Mouse (Mus musculus): ENCODE data around the gene Grb7.

The Grb7 gene

DNA sequence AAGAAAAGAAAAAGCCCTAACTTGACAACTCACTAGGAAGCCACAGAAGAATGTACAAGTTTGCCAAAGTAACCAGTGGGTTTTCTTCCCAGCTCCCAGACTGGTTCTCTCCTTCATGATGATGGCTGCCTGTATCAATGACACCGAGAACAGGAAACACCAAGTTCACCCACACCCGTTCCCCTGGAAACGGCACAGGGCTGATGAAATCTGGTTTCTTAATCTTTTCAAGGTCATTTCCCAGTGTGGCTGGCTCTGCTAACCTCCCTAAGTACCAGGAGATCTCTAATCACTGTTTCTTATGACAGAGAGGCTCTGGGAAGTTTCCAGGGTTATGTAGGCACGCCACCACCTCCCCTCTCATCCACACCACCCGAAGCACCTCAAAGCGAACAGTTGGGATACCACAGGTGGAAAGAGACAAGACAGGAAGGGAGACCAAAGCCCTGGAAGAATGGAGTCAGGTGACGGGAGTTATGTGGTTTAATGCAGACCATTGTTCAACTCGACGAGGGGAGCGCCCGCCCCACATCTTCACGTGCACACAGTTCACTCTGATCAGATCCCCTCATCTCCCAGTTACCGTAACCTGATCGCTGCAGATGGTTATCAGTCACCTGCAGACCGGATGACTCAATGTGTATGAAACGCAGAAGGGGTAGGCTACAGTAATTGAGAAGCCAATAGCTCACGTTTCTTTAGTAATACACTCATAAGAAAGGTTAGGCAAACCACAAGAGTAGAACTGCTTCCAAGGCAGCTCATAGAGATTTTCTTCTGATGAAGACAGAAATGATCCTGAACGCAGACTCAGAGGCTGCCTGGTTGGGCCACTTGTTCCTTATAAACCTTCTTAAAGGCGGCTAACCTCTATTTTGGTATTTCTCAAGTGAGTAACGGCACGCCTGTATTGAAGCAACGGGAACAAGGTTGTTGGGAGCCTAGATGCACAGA, 23.8 kb downstream of the Grb7 start:
- DNase-seq (ENCODE audit: low read depth, low spot score): no peak

DNA sequence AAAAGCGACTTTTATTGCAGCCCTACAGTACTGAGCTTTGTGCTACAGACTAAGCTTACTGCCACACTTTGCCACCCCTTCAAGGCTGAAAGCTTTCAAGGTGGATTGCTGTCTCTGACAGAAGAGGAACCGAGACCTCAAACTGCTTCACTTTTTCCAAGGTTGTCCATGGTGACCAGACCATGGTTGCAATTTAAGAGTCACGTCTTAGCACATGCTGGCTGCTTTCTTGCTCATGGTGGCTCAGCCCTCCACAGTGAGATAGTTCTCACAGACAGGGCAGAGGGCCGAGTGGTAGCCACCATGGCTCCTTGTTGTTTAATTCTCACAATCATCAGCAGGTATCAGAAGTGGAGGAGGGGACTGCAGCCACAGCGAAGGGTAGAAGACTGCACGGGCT, 24.6 kb downstream of the Grb7 start:
- DNase-seq (ENCODE audit: low read depth, low spot score): no peak

DNA sequence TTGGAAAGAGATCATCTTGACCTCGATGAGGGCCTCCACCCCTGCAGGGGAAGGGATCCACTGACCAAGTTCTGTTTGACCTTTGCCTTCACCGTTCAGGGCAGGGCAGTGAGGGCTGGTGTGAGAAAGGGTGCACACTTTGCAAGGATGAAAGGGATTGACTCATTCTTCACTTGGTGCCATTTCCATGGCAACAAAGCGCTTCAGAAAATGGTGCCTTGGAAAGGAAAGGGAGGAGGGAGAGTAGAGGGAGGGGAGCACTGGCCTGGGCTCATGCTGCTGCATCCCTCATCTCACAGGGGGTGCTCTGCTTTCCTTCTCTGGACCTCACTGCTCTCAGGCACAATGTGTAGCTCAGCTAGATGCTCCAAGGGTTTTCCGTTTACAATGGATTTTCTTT, 26.5 kb downstream of the Grb7 start:
- DNase-seq (ENCODE audit: low read depth, low spot score): peak; percentile 37

DNA sequence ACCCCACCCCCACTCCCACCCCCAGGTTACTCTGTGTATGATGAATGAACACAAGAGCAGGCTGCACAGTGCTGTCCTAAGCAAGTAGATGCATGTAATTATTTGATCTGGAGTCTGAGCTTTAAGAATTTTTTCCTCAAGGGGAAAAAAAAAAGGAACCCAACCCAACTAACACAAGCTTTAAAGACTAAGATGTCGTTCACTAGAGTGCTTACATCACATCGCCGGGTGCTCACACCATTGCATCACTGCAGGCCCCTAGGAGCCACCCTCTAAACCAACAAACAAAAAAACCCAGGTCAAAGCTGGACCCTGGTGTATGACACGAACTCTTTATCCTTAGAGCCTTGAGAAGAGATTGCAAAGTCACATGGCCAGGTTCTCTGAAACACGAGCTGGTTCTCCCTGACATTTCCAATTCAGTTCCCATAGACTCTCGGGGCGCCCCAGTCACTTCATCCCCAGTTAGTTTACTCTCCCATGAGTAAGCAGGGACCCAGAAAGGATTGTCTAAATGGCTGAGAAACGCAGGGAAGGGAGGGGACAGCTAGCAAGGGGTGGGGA, 27.8 kb downstream of the Grb7 start:
- no peak for DNase-seq (ENCODE audit: low read depth, low spot score)

DNA sequence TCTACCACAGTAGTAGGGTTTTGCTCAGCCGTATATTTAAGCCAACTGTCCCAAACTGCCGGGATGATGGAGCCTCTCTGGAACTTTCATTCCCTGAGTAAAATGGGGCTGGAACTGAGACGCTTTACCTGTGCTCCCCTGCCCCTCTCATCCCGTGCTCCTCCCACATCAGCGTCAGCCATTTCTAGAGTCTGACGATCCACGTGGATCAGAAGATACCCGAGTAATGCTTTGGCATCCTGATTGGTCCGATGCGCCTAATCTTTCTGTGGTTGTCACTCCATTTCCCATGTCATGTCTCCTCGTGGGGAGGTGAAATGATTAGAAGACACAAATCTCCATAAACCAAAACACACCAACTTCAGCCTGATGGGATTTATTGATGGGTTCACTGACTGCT, 28.8 kb downstream of the Grb7 start:
- DNase-seq (ENCODE audit: low read depth, low spot score): no peak

DNA sequence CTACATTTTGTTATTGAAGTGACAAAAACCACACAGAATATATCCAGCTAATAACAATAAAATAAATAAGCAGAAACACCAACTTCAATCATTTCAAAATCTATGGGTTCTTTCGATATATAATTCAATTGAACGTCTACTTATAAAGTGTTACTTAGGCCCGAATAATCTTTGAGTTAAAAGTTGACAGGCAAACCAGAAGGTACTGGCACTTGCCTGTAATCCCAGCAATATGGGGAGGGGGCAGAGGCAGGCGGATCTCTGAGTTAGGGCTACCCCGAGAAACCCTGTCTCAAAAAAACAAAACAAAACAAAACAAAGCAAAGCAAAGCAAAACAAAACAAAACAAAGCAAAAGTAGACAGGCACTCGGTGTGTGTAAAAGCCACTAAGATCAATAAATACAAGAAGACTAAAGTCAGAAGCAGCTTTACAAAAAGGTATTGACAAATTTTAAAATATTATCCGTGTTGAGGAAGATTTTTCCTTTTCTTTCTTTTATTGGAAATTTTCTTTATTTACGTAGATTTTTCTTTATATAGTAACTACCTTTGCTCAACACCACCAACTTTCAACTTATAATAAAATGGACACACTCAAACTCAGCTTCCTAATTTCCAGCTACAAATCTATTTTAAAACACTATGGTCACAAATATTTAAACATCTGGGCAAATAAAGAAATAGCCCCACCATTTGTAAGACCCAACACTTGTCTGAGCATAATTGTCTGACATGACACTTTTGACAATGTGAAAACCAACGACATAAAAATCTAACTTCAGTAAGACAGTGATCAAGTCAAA, 29.6 kb downstream of the Grb7 start:
- DNase-seq (ENCODE audit: low read depth, low spot score): no peak

DNA sequence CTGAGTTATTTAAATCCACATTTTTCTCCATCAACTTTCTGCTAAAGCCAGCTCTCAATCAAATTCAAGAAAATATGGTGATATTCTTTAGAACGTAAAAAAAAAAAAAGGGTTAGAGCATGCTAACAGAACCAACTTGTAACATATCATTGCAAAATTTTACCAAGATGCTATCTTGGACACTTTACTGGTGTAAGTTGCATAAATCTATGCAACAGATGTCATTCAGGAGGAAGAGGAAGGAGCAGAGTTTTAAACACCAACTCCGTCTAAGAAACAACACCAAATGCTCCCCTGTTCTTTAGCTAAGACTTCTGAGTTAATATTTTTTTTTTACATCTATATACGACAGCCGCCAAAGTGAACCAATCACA, 30.2 kb downstream of the Grb7 start:
- no peak for DNase-seq (ENCODE audit: low read depth, low spot score)

DNA sequence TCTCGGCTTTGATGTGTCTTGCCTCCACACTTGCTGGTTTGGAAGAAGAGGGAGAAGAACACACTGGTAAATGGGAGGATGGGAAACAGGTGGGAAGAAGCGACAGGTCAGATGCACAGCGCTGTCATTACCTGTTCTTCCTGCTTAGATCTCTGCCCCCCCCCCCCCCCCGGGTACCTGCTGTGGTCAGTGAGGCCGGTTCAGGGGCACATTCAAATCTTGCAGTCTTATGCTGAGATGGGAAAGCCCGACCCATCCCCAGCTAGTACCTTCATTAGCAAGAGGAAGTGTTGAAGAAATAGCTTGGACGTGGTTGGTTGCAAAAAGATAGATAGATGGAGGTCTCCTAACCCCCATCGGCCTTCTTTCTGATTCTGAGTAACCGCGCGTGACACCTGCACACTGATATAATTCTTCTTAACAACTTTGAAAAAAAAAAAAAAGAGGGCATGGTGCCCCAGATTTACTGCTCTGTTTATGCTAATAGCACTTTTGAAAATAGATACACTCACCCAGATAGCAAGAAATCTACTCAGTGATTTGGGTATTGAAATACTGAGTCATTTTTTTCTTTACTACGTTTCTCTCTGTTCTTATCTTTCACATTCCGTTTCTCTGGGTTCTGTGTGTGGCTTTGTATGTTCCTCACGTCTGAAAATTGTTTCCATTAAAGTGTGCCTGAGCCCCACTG, 31.0 kb downstream of the Grb7 start:
- DNase-seq (ENCODE audit: low read depth, low spot score): no peak

DNA sequence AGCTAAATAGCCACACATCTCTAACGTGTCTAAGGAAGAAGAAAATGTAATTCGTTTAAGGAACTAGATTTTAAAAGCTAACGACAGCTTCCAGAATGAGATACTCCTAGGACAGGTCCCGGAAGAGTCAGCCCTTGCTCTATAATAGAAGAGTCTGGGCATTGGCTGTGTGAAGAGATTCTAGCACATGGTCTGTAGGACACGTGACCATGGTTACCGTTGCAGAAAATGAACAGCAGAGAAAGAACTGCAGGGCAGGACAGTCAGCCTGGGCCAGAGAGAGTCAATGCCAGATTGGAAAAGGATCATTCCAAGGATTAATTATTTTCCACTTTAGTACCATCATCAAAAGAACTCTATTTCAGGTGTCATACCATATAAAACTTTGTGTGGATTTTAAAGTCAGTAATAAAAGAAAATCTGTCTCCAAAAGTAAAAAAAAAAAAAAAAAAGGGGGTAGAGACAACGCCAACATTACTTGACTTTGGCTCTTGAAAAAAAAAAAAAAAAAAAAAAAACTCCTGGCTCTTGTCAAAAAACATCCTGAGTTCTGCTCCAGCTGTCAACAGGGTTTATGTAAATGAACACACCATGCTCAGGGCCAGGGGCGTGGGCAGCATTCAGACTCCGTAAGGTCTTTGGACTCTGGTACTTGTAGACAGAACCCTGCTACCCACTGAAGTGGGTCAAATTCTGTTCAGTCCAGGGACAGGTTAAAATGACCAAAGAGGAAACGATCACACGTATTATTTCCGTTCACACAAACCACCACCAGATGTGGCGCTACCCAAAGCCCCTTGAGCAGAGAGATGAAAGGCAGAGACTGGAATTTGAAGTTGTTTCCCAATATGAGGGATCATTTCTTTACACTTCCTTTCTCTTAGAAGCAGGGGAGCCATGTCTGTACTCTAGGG, 33.1 kb downstream of the Grb7 start:
- no peak for DNase-seq (ENCODE audit: low read depth, low spot score)

DNA sequence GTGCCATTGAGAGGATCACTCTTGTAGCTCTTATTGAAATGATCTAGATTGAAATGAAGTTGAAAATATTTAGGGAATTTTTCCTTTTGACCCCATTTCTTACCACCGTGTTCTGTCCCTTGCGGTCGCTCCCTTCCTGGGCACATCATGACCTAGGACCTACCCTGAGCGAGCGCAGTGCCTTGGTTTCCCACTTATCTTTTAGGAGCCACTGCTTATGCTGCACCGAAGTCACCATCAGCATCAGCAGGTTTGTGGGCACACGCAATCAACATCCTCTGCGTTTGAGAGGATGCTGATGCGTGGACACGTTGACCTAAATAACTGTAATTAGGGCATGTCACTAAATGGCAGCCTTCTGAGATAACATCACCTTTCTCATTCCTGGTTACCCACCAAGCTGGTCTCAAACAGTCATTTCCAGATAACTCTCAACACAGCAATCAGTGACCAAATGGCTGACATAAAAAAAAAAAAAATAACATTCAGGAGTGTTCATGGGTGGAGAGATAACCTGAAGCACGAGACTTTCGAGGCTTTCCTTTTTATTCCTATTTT, 33.8 kb downstream of the Grb7 start:
- no peak for DNase-seq (ENCODE audit: low read depth, low spot score)

DNA sequence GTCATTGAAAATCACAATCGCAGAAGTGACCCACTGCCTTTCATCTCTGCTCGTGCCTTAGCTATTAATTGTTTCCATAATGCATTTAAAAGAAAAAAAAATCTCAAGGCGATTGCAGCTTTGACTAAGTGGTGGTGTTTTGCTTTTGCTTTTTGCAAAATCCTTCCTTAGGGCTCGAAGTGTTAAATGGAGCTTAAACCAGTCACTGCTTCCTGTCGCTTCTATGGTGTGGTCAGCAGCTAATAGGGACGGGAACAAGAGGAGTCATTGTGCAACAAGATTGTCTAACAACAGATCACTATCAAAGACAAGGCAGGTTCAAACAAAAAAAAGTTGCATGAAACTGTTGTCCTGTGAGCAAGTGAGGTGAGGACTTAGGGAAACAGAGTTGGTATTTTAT, 35.0 kb downstream of the Grb7 start:
- no peak for DNase-seq (ENCODE audit: low read depth, low spot score)

DNA sequence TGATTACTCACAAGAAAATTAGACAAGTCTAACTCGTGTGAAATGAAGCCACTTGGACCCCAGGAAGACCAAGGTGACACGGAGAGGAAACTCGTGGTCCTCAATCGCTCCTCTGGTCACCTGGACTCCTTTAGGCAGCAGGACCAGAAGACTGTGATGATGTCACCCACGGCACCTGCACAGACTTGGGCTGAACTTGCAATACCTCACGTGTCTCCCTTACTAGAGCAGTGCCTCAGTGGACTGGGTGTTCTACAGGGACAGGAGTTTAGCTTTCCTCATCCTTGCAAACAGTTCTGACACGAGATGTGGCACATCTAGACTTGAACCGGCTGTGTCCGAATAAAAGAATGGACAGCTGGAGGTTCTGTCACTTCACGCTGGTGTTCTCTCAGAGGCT, 35.9 kb downstream of the Grb7 start:
- DNase-seq (ENCODE audit: low read depth, low spot score): no peak

DNA sequence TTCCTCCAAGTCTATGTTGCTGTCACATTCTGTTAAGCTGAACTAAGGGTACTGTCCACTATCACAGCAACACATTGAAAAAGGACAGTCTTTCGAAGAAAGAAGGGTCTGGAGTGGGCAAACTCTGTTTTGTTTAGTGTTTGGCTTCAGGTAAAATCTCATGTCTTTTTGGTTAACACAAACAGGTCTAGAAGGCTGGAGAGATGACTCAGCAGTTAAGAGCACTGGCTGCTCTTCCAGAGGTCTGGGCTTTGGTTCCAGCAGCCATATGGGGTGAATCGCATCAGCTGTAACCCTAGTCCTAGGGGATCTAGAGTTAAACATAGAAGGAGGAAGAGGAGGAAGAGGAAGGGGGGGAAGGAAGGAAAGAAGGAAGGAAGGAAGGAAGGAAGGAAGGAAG, 39.6 kb downstream of the Grb7 start:
- no peak for DNase-seq (ENCODE audit: low read depth, low spot score)

DNA sequence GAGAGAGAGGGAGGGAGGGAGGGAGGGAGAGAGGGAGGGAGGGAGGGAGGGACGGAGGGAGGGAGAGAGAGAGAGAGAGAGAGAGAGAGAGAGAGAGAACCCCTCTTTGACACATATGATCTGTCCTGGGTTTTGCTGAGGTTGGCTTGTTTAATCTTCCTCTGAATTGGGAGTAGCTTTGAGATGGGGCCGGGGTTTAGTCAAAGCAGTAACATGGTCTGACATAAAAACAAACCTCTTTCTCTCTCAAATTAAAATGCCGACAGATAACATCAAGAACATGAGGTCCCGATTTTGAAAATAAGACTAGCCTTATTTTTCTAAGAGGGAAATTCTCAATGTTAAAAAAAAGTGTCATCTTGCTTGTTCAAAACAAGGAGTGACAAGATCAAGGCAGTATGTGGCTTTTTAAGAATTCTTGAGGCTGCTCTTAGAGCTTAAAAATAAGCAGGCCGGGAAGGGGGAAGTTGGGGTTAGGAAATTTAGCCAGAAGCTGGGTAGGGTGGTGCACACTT, 41.4 kb downstream of the Grb7 start:
- no peak for DNase-seq (ENCODE audit: low read depth, low spot score)

DNA sequence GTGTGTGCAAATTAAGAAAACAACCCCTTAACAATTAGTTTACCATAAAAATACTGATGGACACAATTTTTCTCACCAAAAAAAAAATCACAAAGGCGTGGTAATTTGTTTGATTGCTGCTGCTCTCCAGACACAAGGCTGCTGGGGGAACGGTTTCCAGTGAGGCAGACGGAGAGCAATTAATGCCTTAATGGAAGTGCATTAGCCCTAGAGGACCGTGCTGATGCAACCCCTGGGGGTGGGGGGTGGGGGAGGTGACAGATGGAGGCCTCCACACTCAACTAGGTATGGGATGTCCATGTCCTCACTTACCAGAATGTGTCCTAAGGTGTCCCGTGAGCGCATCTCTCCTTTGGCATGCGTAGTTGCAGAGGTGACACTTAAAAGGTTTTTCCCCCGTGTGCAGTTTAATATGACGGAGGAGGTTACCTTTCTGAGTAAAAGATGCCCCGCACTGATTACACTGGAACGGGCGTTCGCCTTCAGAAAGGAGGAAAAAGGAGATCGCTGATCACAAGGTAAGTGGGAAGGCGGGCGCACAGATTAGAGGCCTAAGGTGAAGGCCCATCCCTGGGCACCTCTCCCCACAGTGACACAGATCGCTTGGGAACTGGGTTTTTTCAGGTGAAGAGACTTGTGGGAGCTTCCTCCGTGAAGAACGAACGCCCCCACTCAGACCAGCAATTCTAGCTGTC, 42.5 kb downstream of the Grb7 start:
- DNase-seq (ENCODE audit: low read depth, low spot score): peak; percentile 32

DNA sequence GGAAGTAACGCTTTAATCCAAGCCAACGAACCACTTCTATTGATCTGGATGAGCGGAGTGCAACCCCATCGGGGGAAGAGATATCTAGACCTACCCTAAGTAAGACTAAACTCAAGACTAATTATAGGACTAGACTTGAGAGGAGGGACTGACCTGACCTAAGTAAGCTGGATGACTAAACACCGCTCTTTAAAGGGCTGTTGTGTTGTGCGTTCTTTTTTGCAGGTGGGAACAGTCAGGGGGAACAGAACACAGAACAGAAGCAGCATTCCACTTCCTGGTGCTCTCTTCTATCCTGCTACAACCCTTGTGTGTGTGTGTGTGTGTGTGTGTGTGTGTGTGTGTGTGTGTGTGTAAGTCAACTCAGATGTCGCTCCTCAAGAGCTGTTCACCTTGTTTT, 45.4 kb downstream of the Grb7 start:
- DNase-seq (ENCODE audit: low read depth, low spot score): no peak

DNA sequence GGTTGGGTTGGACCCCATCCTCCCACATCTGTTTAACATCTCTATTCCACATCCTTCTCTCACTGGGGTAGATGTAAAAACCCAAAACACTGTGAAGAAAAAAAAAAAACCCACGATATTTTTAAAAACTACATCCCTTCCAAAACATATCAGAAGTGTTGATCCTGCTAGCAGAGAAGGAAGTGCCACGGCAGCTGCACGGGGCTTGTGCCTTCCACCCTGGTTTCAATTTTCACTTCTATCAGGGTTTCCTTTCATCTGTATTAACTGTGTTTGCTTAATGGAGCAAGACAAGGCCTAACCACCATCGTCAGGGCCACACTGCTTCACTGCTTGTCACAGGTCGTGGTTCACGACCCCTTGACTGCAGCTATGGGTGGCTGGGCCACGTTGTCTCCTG, 46.8 kb downstream of the Grb7 start:
- no peak for DNase-seq (ENCODE audit: low read depth, low spot score)

DNA sequence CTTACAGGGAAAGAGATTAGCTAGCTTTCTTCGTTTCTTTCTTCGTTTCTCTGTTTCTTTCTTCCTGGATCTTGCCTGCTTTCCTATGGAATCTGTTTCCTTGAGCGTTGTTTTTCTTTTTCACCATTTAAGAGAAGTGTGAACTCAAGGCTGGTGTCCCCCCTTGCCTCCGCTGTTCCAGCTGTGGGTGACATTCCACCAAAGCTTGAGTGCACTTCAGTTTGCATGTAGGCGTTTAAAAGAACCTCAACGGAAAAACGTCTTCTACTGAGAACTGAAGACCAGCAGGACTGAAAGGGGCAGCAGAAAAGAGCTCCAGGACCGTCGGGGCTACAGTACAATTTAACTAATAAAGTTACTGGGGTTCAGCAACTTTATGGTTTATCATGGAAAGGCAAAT, 47.2 kb downstream of the Grb7 start:
- peak; percentile 9 for DNase-seq (ENCODE audit: low read depth, low spot score)

DNA sequence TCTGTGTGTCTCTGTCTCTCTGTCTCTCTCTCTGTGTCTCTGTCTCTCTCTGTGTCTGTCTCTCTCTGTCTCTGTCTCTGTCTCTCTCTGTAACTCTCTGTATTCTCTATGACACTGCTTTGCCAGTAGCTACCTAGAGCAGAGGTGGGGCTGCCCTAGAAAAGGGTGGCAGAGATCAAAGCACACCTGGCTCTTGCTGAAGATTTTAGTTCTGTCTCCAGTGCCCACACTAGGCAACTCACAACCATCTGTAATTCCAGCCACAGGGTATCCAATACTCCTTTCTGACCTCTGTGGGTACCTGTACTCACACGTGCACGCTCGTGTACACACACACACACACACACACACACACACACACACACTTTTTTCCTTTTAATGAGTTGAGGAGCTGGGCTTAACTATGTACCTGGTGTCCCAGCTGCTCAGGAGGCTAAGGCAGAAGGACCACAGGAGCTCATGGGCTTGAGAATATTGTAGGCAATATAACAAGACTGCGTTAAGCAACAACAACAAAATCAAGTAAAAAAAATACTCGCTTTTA, 49.1 kb downstream of the Grb7 start:
- no peak for DNase-seq (ENCODE audit: low read depth, low spot score)
